Mouse (Mus musculus) lung, adult 18-20 months (tissue): Measurements from ENCODE around the gene Tac1.
"Not testable (repeated sequence)": the region's sequence is repeated elsewhere in the genome, so short reads cannot be mapped to it uniquely, and the experiment has no call there.

Experiments
- DNase-seq, 2 experiments: peaks; one replicate each; pipeline ENCODE4 v3.0.0; 2022; ENCODE audit warnings: mixed read lengths in 2 of 2

The Tac1 gene

GRCm38 (mm10) chr6:7554829-7555391, at the start of gene Tac1:
Tac1 (plus strand) TSS chr6:7554879.
- no peak for DNase-seq

GRCm38 (mm10) chr6:7543511-7543910, 11.2 kb upstream of the Tac1 start:
- not testable (repeated sequence) for DNase-seq

DNA sequence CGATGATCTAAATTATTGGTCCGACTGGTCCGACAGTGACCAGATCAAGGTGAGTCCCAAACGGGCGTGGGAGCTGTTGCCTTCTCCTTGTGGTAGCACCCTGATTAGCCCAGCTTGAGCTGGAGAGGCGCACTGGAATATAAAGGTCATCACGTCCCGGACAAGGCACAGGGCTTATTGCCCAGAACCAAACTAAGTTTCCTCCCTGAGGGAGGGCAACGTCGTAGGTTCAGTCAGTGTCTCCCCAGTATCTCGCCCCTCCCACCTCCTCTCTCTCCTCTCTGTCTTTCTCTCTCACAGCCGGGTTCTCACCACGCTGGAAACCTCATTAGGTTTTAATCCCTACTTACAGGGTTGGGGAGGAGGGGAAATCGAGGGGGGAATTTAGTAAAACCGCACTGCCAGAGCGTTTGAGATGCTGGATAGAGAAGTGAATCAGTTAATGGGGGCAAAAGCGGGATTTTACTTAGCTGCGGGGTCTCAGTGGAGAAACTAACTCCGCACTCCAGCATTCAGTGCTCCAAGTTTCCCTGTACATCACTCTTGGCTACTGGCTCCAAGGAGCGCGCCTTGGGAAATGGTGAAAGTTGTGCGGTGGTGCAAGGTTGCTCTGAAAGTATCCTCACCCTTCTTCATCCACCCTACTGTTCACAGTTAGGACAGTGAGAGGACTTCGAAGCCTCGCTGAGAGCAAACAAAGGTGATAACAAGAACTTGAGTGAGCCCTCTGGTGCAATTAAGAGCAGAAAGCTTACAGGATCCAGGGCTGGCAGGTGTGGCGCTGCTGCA, 1.2 kb downstream of the Tac1 start:
- no peak for DNase-seq

GRCm38 (mm10) chr6:7558164-7558563, 3.5 kb downstream of the Tac1 start:
- no peak for DNase-seq

GRCm38 (mm10) chr6:7562524-7562923, 7.8 kb downstream of the Tac1 start:
- no peak for DNase-seq

- no peak for DNase-seq
Observed at GRCm38 (mm10) chr6:7564537-7564936, 9.9 kb downstream of the Tac1 start.

GRCm38 (mm10) chr6:7571144-7571543, 16.5 kb downstream of the Tac1 start:
- DNase-seq: no peak

- no peak for DNase-seq
Observed at GRCm38 (mm10) chr6:7578031-7578430, 23.4 kb downstream of the Tac1 start.

DNA sequence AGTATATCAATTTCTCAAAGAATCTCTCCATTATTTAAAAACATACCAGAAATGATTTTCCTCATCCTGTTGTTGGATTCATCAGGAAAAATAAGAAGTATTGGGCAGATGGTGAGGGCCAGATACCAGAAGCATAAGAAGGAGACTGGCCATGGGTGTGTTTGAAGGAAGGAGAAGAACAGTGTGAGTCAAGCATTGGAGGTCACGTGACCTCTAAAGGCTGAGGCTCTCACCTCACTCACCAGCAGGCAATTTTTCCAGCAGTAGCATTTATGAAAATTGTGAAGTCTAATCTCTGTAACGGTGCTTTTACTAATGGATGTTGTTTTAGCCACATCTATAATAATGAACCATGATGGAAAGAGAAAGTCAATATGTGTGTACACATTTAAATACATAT, 39.8 kb downstream of the Tac1 start:
- no peak for DNase-seq

- no peak for DNase-seq
Observed at GRCm38 (mm10) chr6:7598416-7598815, 43.7 kb downstream of the Tac1 start.

DNA sequence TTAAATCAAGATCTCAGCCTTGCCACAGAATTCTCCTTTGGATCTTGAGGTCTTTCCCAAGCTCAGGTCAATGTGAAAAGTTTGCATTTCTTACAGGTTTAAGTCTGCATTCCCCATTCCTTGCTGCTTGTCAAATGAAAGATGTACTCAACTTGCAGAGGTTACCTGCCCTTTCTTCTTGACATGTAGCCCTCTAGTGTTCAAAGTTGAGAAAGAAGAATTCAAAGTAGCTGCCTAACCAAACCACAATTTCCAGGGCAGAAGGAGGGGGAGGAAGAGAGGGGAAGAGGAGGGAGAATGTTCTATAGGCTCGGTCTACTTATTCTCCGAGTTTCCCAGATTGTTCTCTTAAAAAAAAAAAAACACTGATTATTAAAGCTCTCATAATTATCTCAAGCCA, 45.5 kb downstream of the Tac1 start:
- DNase-seq: no peak

DNA sequence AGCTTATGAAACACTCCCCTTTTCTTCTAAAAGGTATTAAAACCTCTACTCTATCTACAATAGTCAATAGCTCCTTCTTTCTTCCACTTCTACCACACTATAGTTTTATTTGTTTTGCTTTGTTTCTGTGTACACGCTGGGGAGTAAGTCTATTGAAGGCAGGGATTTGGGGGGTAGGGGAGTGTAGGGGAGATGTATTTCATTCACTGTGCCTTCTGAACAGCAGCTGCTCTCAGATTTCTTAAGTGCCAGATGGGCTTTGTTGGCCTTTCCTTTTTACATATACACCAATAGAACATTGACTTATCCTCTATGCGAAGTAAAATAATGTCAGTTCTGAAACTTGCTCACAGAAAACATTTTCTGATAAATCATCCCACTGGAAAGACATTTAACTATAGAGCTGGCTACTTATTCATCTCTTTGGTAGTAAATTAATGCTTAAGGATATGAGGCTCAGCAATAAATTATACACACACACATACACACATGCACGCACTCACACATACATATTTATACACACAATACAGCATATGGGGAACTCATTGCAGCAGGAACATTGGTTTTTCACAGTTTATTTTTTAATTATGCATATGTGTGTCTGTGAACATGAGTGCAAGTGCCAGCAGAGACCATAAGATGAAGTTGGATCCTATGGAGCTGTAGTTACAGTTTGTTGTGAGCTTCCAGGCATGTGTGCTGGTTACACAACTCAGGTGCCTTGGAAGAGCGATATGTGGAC, 46.8 kb downstream of the Tac1 start:
- no peak for DNase-seq

GRCm38 (mm10) chr6:7613676-7614075, 59.0 kb downstream of the Tac1 start:
- DNase-seq: not testable (repeated sequence)
